Mouse (Mus musculus) embryonic facial prominence, embryonic 14.5 days (tissue): ENCODE measurements around the gene Tmem243. TPM values are rescaled to one million over a fixed set of nuclear protein-coding genes. Genes with fewer than 3 reads are reported as not detected.
A peak's percentile ranks its signal among the peaks of the same experiment; 100 is the strongest.

Source experiments
- ATAC-seq: fragments of 200-750 bp; cut with Nextera tagmentation; 2 replicates; pipeline ENCODE4 v1.8.0; 2017; ENCODE audit warnings: low read depth, moderate number of reproducible peaks, moderate TSS enrichment
- DNase-seq: peaks from one replicate; pipeline ENCODE4 v3.0.0-alpha.2; 2015; ENCODE audit warnings: low spot score
- H3K27ac ChIP-seq: fragments of 300-500 bp; sonication (generic); replicated peaks from 2 replicates; pipeline ENCODE4 v1.5.1; 2014; ENCODE audit warnings: low read depth, mild to moderate bottlenecking, low read length, moderate library complexity
- H3K27me3 ChIP-seq: fragments of 300-500 bp; sonication (generic); replicated peaks from 2 replicates; pipeline ENCODE4 v1.6.1; 2014; ENCODE audit warnings: low read length; ENCODE audit not compliant: control insufficient read depth, insufficient read depth
- H3K36me3 ChIP-seq: fragments of 300-500 bp; sonication (generic); 2 replicates; pipeline ENCODE4 v1.6.1; 2014; ENCODE audit warnings: low read length, mixed read lengths; ENCODE audit not compliant: control insufficient read depth, insufficient read depth
- H3K4me1 ChIP-seq: fragments of 300-500 bp; sonication (generic); 2 replicates; pipeline ENCODE4 v1.6.1; 2014; ENCODE audit warnings: antibody characterized with exemption, low read length; ENCODE audit not compliant: control insufficient read depth, insufficient read depth
- H3K4me2 ChIP-seq: fragments of 300-500 bp; sonication (generic); 2 replicates; pipeline ENCODE4 v1.6.1; 2014; ENCODE audit warnings: low read depth, mild to moderate bottlenecking, low read length, moderate library complexity, mixed read lengths
- H3K4me3 ChIP-seq: fragments of 300-500 bp; sonication (generic); 2 replicates; pipeline ENCODE4 v1.5.1; 2014; ENCODE audit warnings: low read depth, mild to moderate bottlenecking, low read length
- H3K9ac ChIP-seq: fragments of 300-500 bp; sonication (generic); 2 replicates; pipeline ENCODE4 v1.6.1; 2014; ENCODE audit warnings: low read depth, mild to moderate bottlenecking, low read length, moderate library complexity, mixed read lengths
- H3K9me3 ChIP-seq: fragments of 300-500 bp; sonication (generic); 2 replicates; pipeline ENCODE4 v1.6.1; 2016; ENCODE audit warnings: low read length; ENCODE audit not compliant: control insufficient read depth
- WGBS: fragments of 180-500 bp; shearing (Covaris S2); extraction: QIAGEN DNeasy Blood & Tissue Kit; methylation state at CpG from one replicate; pipeline ENCODE4 v1.1.7; 2014; 5-methylcytosine and 5-hydroxymethylcytosine counted together
- polyA plus RNA-seq: library from polyadenylated mRNA; unstranded; fragments of >200 nt; fragmentation: Nextera tagmentation; extraction: Ambion mirVana; gene quantifications from 2 replicates; pipeline ENCODE4 v1.2.1, GENCODE M21; 2014

Tmem243 gene
- polyA plus RNA-seq, 1 experiment from 2014 or later: 12.9 TPM

DNA sequence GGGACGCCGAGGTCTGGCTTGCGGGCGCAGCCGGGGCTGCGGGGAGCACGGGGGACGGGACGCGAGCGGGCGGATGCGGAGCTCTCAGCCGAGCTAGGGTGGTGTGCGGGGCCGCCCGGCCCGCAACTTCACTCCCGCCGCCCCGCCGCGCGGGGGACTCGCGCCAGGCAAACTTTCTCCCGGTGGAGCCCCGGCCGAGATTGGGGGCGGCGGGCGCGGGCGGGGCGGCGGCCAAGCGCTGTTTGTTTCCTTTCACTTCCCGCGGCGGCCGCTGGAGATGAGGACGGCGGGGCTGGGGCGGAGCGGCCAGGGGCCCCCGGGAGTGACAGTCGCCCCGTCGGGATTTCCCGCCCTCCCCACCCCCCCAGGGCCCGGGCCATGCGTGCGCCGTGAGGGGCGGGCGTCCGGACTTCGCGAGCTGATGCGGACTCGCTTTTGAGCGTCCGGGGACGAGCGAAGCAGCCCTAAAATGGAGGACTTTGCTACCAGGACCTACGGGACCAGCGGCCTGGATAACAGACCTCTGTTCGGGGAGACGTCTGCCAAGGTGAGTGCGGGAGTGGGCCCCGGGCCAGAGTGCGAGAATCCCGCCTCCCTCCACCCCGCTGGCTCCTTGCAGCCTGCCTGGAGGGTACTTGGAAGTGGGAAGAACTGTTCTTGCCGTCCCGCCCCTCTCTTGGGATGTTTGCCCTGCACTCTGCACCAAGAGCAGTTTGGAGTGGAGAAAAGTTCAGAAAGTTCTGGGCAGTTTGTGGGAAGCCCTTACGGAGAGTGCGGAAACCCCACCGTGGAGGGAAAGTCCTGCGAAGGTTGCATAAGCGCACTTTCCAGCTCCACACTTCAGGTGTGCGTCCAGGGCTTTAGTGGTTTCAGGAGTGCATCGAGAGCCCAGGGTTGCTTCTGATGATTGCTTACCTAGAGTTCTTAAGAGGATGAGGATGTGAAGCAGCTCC is 657 bp downstream of the Tmem243 start:
- H3K27ac ChIP-seq: no peak overlapping the region; the same call in 1 of the 2 replicates
- H3K9me3 ChIP-seq: peaks cover 5% of the 10 kb centered on the region
- 2% methylated on average over 22 of the region's 83 CpGs for WGBS
- H3K4me2 ChIP-seq: peak overlapping the region; percentile 74
- H3K27me3 ChIP-seq: peaks cover 20% of the 10 kb centered on the region
- H3K9ac ChIP-seq: peak overlapping the region; percentile 79
- no peaks in the 10 kb centered on the region for H3K36me3 ChIP-seq
- no peaks in the 10 kb centered on the region for H3K4me1 ChIP-seq
- H3K4me3 ChIP-seq: peak overlapping the region; percentile 90
- peak; percentile 41 for DNase-seq
- peak; percentile 72 for ATAC-seq

DNA sequence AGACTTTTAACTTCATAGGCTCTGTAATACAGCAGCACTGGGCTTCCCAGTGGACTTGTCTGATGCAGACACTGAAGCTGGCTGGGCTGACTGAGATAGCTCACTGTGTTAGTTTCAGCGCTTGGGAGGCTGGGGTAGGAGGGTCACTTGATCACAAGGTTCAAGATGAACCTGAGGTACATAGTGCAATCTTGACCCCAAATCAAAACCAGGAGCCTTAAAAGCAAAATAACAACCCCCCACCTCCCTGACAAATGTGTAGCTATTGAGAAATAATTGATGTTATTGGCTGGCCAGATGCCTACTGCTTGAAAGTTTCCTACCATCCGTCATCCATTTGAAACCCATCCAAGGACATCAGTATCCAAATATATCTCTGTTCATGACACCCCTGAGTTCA is 2.2 kb downstream of the Tmem243 start:
- no peaks in the 10 kb centered on the region for H3K9me3 ChIP-seq
- H3K4me1 ChIP-seq: no peaks in the 10 kb centered on the region
- ATAC-seq (no peak), DNase-seq (no peak)
- no peak overlapping the region for H3K4me2 ChIP-seq
- H3K9ac ChIP-seq: no peak overlapping the region
- H3K36me3 ChIP-seq: no peaks in the 10 kb centered on the region
- peaks cover 20% of the 10 kb centered on the region for H3K27me3 ChIP-seq
- 88% methylated on average over 2 of the region's 2 CpGs for WGBS
- no peak overlapping the region for H3K27ac ChIP-seq
- H3K4me3 ChIP-seq: no peak overlapping the region

DNA sequence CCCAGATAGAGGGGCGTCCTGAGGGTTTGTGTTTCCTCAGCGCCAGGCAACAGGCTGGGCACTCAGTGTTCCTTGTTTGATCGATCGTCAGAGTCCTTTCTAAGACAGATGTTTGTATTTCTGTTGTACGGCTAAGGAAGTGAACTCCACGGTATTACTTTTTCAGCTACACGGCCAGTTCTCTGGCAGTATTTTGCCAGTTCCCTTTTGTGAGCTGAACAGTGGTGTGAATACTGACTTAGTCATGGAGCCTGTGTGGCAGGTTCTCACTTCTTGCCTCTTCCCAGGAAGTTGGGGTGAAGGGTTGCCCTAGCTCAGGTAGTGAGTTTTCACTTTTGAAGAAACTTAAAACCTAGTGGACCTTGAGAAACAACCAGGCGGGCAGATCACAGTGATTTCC is 3.5 kb downstream of the Tmem243 start:
- Histone ChIP-seq H3K9ac (no peak overlapping the region), H3K9me3 (no peaks in the 10 kb centered on the region), H3K4me2 (no peak overlapping the region), H3K27ac (no peak overlapping the region), H3K27me3 (peaks cover 18% of the 10 kb centered on the region), H3K36me3 (no peaks in the 10 kb centered on the region), H3K4me3 (no peak overlapping the region), H3K4me1 (no peaks in the 10 kb centered on the region)
- 82% methylated on average over 8 of the region's 8 CpGs for WGBS
- no peak for DNase-seq
- ATAC-seq: no peak

DNA sequence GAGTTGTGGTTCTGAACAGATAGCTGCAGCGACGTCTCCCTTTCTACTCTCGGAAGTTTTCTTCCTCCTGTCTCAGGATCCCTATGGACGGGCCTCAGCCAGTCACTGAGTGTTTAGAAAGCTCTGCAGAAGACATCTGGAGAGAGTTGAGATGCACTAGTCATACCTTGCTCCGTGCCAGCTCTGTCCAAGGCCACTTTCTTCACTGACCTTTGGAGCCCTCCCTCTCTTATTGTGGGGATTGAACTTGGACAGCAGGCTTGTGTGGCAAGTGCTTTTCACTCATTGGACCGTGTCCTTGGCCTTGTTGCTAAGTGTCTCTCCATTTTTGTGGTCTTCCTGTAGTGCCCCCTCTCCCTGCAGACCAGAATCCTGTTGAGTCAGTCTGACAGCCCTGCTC is 6.3 kb downstream of the Tmem243 start:
- ATAC-seq: no peak
- 78% methylated on average over 6 of the region's 6 CpGs for WGBS
- Histone ChIP-seq H3K4me2 (no peak overlapping the region), H3K4me3 (no peak overlapping the region), H3K9me3 (no peaks in the 10 kb centered on the region), H3K9ac (no peak overlapping the region), H3K4me1 (no peaks in the 10 kb centered on the region), H3K27ac (no peak overlapping the region), H3K27me3 (peaks cover 9% of the 10 kb centered on the region), H3K36me3 (no peaks in the 10 kb centered on the region)
- no peak for DNase-seq

GRCm38 (mm10) chr5:9107296-9108089 is 7.0 kb downstream of the Tmem243 start:
- Histone ChIP-seq H3K9me3 (no peaks in the 10 kb centered on the region), H3K27me3 (peaks cover 4% of the 10 kb centered on the region), H3K27ac (no peak overlapping the region), H3K4me3 (no peak overlapping the region), H3K4me1 (no peaks in the 10 kb centered on the region), H3K9ac (no peak overlapping the region), H3K36me3 (no peaks in the 10 kb centered on the region), H3K4me2 (no peak overlapping the region)
- 71% methylated on average over 8 of the region's 8 CpGs for WGBS
- DNase-seq (no peak), ATAC-seq (no peak)

GRCm38 (mm10) chr5:9108490-9108889 is 8.0 kb downstream of the Tmem243 start:
- ATAC-seq: no peak
- 87% methylated on average over 5 of the region's 5 CpGs for WGBS

GRCm38 (mm10) chr5:9109582-9109981 is 9.1 kb downstream of the Tmem243 start:
- DNase-seq (no peak), ATAC-seq (no peak)
- Histone ChIP-seq H3K4me2 (no peak overlapping the region), H3K4me3 (no peak overlapping the region), H3K36me3 (no peaks in the 10 kb centered on the region), H3K27ac (no peak overlapping the region), H3K9ac (no peak overlapping the region), H3K4me1 (no peaks in the 10 kb centered on the region), H3K27me3 (no peaks in the 10 kb centered on the region), H3K9me3 (no peaks in the 10 kb centered on the region)

More at GRCm38 (mm10) chr5:9108490-9108889, 8.0 kb downstream of the Tmem243 start:
- H3K27me3 ChIP-seq: no peaks in the 10 kb centered on the region
- no peak overlapping the region for H3K9ac ChIP-seq
- H3K4me3 ChIP-seq: no peak overlapping the region
- H3K4me1 ChIP-seq: no peaks in the 10 kb centered on the region
- no peak for DNase-seq
- H3K9me3 ChIP-seq: no peaks in the 10 kb centered on the region
- H3K4me2 ChIP-seq: no peak overlapping the region
- H3K36me3 ChIP-seq: no peaks in the 10 kb centered on the region
- no peak overlapping the region for H3K27ac ChIP-seq

DNA sequence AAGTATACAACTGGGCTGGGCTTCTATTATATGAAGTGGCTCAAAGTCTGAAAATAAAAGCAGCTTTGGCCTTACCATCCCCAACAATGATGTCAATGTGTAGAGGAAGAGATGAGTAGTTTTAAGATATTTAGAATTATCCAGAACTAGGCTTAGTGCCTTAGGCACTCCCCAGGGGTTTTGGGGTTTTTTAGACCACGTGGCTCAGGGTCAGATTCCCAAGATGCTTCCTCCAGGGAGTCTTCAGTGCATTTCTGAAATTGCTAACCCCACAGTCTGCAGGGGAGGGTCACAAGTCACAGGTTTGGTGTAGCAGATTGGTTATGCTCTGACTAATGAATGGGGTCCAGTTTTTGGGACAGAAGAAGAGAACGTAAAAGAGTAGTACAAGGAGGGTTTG is 10.8 kb downstream of the Tmem243 start:
- DNase-seq: no peak
- H3K9ac ChIP-seq: no peak overlapping the region
- H3K27ac ChIP-seq: no peak overlapping the region
- WGBS: 54% methylated on average over 2 of the region's 2 CpGs
- H3K4me3 ChIP-seq: no peak overlapping the region
- no peak for ATAC-seq
- H3K9me3 ChIP-seq: no peaks in the 10 kb centered on the region
- no peaks in the 10 kb centered on the region for H3K4me1 ChIP-seq
- no peaks in the 10 kb centered on the region for H3K27me3 ChIP-seq
- no peak overlapping the region for H3K4me2 ChIP-seq
- H3K36me3 ChIP-seq: 0 out of 2 replicates have a peak, but pooled peaks cover 1% of the 10 kb centered on the region
